Mouse (Mus musculus): ENCODE measurements around the gene Kbtbd7.
"Not testable (repeated sequence)": the region's sequence is repeated elsewhere in the genome, so short reads cannot be mapped to it uniquely, and the experiment has no call there.

Kbtbd7 gene

DNA sequence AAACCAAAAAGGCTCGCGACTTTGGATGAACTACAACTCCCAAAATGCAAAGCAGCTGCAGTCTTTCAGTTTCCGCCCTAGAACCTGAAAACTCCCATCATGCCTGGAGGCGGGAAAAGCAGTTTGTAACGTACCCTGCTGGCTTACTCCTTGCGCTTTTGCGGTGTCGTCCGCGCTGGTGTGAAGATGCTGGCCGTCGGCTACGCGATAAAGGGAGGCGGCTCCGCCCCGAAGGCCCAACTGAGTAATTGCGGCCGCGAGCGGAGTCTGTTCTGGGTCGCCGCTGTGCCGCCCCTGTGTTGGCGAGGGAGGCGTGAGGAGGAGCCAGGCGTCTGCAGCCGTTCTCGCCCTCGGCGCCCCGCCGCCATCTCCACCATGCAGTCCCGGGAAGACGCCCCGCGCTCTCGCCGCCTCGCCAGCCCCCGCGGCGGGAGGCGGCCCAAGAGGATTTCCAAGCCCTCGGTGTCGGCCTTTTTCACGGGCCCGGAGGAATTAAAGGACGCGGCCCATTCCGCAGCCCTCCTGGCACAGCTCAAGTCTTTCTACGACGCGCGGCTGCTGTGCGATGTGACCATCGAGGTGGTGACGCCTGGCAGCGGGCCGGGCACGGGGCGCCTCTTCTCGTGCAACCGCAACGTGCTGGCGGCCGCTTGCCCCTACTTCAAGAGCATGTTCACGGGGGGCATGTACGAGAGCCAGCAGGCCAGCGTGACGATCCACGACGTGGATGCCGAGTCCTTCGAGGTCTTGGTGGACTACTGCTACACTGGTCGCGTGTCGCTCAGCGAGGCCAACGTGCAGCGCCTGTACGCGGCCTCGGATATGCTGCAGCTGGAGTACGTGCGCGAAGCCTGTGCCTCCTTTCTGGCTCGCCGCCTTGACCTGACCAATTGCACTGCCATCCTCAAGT is 25.6 kb downstream of the Kbtbd7 start, which contains the start of gene Kbtbd6:
Kbtbd6 (plus strand) TSS at position 155 of the 910 bp plus-strand sequence.
- peak; percentile 79 to 83 for DNase-seq (ENCODE audit: low spot score in 2 of 2)

DNA sequence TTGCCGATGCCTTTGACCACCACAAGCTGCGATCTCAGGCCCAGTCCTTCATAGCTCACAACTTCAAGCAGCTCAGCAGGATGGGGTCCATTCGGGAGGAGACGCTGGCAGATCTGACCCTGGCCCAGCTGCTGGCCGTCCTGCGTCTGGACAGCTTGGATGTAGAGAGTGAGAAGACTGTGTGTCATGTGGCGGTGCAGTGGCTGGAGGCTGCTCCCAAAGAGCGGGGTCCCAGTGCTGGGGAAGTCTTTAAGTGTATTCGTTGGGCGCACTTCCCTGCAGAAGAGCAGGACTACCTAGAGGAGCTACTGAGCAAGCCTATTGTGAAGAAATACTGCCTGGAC is 26.3 kb downstream of the Kbtbd7 start:
- DNase-seq (ENCODE audit: low spot score in 2 of 2): not testable (repeated sequence)

DNA sequence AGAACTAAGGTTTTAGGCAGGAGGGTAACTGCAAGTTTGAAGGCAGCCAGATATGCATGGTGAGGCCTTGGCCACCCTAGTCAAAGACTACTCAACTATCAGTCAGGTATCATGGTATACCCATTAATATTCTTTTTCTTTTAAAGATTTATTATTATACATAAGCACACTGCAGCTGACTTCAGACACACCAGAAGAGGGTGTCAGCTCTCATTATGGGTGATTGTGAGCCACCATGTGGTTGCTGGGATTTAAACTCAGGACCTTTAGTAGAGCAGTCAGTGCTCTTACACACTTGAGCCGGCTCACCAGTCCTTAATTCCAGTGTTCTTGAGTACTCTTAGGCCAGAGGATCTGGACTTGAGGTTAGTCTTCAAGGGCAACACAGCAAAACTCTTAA is 34.1 kb downstream of the Kbtbd7 start:
- DNase-seq (ENCODE audit: low spot score in 2 of 2): no peak

DNA sequence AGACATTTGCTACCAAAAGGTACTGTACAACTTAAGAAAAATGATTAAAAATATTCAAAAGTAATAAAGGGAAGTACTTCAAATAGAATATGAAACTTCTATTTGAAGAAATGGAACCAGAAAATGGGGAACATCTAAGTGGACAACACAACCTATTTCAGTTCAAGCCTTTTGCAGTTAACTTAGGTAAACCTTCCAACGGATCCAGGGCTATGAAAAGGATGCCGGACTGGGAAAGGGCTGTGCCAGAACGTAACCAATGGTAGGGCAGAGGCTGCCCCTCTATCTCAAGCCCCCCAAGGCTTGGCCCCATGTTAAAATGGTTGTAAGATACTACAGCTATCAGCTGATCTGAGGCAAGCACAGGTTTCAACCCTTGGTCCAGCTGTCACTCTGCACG is 34.7 kb downstream of the Kbtbd7 start:
- DNase-seq (ENCODE audit: low spot score in 2 of 2): no peak

DNA sequence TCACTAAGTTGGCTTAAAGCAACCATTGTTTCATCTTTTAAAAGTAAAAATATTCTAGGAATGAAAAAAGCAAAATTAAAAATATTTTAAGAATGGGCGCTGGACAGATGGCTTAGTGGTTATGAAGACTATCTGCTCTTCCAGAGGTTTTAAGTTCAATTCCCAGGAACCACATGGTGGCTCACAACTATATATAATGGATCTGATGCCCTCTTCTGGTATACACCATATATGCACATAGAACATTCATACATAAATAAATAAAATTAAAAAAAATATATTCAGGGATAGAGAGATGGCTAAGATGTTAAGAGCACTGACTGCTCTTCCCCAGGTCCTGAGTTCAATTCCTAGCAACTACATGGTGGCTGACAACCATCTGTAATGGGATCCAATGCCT is 39.3 kb downstream of the Kbtbd7 start:
- DNase-seq (ENCODE audit: low spot score in 2 of 2): no peak

DNA sequence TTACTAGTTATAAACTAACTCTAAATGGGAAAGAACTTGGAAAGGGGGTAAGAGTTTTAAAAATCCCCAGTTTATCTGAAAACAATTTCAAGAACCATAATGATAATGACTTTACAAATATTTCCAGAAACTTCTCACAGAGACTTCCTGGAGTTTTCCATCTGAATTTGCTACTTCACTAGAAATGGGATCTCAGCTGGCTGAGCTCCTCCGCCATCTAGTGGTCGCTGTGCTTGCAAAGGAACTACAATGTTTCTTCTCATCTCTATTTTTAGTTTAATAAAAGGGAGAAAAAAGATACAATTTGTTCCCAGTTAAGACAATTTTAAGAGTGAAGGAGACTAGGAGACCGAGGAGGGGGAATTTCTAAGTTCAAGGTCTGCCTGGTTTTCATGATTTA is 41.3 kb downstream of the Kbtbd7 start:
- peak in 1 of 2 experiments; percentile 24 for DNase-seq (ENCODE audit: low spot score in 2 of 2)

DNA sequence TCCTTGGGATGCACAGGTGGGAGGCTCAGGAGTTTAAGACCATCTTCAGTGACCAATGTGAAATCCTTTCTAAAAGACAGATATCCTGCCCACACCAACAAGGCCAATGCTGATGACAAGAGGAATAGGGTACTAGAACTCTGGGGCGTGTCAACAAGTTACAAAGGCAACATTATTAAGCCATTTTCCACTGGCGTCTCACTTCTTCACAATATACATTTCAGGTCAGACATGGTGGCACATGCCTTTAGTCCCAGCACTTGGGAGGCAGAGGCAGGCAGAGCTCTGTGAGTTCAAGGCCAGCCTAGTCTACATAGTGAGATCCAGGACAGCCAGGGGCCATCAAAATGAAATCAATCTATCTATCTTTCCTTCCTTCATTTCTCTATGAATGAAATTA is 47.1 kb downstream of the Kbtbd7 start:
- DNase-seq (ENCODE audit: low spot score in 2 of 2): no peak
